Mouse (Mus musculus): ENCODE data around the gene Arhgap32. TPM values are rescaled to one million over a fixed set of nuclear protein-coding genes. Genes with fewer than 3 reads are reported as not detected.
A peak's percentile ranks its signal among the peaks of the same experiment; 100 is the strongest.
"Not testable (repeated sequence)": the region's sequence is repeated elsewhere in the genome, so short reads cannot be mapped to it uniquely, and the experiment has no call there.

The Arhgap32 gene
- polyA plus RNA-seq, 1 experiment from 2014 or later: 0.32 TPM

- H3K9ac ChIP-seq (ENCODE audit: low read depth, low read length): no peak overlapping the region
- H3K4me1 ChIP-seq (ENCODE audit: control insufficient read depth, low read depth, low read length): peaks cover 13% of the 10 kb centered on the region
- no peaks in the 10 kb centered on the region for H3K9me3 ChIP-seq (replicated peaks; ENCODE audit: control insufficient read depth, low read length)
- H3K4me3 ChIP-seq (ENCODE audit: low read depth, low read length): no peak overlapping the region
- WGBS (ENCODE audit: insufficient replicate concordance): 28% methylated on average over 1 of the region's 1 CpGs
- H3K36me3 ChIP-seq (ENCODE audit: control insufficient read depth, insufficient read depth): no peaks in the 10 kb centered on the region
- ATAC-seq (ENCODE audit: low read depth): peak; percentile 38; the same call in 1 of the 2 replicates
- no peak overlapping the region for H3K4me2 ChIP-seq (ENCODE audit: low read depth, low read length)
- H3K27me3 ChIP-seq (ENCODE audit: control insufficient read depth, insufficient read depth, low read depth, low read length): no peaks in the 10 kb centered on the region
- no peak overlapping the region for H3K27ac ChIP-seq (ENCODE audit: low read length)
Observed at GRCm38 (mm10) chr9:32120162-32120561, 4.2 kb downstream of the Arhgap32 start.

DNA sequence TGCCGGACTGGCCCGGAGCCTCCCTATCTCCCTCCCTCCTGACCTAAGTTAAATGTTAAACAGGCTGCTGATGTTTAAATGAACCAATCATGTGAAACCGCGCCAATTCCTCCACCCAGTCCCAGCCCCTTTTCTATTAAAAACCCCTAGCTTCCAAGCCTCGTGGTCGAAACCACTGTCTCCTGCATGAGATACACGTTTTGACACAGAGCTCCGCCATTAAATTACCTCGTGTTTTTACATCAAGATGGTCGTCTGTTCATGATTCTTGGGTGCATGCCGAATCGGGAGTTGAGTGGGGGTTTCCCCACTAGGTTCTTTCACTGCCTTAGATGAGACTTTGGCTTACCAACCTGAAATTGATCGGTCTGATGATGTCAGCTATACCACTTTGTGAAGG, 5.3 kb downstream of the Arhgap32 start:
- not testable (repeated sequence) for H3K27ac ChIP-seq (ENCODE audit: low read length); ATAC-seq (ENCODE audit: low read depth); H3K4me3 ChIP-seq (ENCODE audit: low read depth, low read length); H3K36me3 ChIP-seq (ENCODE audit: control insufficient read depth, insufficient read depth); H3K9me3 ChIP-seq (replicated peaks; ENCODE audit: control insufficient read depth, low read length); H3K4me2 ChIP-seq (ENCODE audit: low read depth, low read length); H3K9ac ChIP-seq (ENCODE audit: low read depth, low read length); H3K27me3 ChIP-seq (ENCODE audit: control insufficient read depth, insufficient read depth, low read depth, low read length)
- H3K4me1 ChIP-seq (ENCODE audit: control insufficient read depth, low read depth, low read length): peaks cover 13% of the 10 kb centered on the region
- WGBS (ENCODE audit: insufficient replicate concordance): 81% methylated on average over 13 of the region's 13 CpGs

GRCm38 (mm10) chr9:32136195-32136594, 20.3 kb downstream of the Arhgap32 start:
- no peak for ATAC-seq (ENCODE audit: low read depth)
- H3K9me3 ChIP-seq (replicated peaks; ENCODE audit: control insufficient read depth, low read length): no peaks in the 10 kb centered on the region
- H3K4me1 ChIP-seq (ENCODE audit: control insufficient read depth, low read depth, low read length): no peaks in the 10 kb centered on the region; the same call in 1 of the 2 replicates
- no peaks in the 10 kb centered on the region for H3K27me3 ChIP-seq (ENCODE audit: control insufficient read depth, insufficient read depth, low read depth, low read length)
- no peak overlapping the region for H3K4me3 ChIP-seq (ENCODE audit: low read depth, low read length)
- H3K27ac ChIP-seq (ENCODE audit: low read length): no peak overlapping the region
- H3K36me3 ChIP-seq (ENCODE audit: control insufficient read depth, insufficient read depth): no peaks in the 10 kb centered on the region
- H3K9ac ChIP-seq (ENCODE audit: low read depth, low read length): no peak overlapping the region
- H3K4me2 ChIP-seq (ENCODE audit: low read depth, low read length): no peak overlapping the region

DNA sequence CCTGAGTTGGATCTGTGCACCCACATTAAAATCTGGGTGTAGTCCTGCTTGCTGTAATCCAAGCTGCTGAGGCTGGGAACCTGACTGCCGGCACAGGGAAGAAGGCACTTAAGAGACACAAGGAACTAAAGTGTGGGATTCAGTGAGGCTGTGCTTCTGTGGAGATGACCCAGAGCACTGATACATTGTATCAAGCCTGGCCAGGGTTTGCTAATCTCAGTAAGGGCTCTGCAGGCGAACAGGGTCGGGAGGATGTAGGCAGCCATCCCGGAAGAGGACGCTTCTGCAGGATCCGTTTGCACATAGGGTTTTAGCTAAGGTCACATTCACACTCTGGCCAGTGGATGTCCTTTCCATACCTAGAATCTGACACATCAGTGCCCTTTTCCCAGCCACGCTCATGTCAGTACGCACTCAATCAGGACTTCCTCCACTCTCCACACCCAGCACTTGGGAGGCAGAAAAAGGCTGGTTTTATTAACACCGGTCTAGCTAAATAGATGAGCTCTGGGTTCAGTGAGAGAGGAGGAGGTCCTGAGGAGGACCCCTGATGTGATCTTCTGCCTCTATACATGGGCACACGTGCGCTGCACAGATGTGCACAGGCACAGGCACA, 20.9 kb downstream of the Arhgap32 start:
- WGBS (ENCODE audit: insufficient replicate concordance): 72% methylated on average over 11 of the region's 11 CpGs
- Histone ChIP-seq H3K36me3 (ENCODE audit: control insufficient read depth, insufficient read depth) (no peaks in the 10 kb centered on the region), H3K4me3 (ENCODE audit: low read depth, low read length) (no peak overlapping the region), H3K4me2 (ENCODE audit: low read depth, low read length) (no peak overlapping the region), H3K27me3 (ENCODE audit: control insufficient read depth, insufficient read depth, low read depth, low read length) (no peaks in the 10 kb centered on the region), H3K9ac (ENCODE audit: low read depth, low read length) (no peak overlapping the region), H3K27ac (ENCODE audit: low read length) (no peak overlapping the region), H3K9me3 (replicated peaks; ENCODE audit: control insufficient read depth, low read length) (no peaks in the 10 kb centered on the region), H3K4me1 (ENCODE audit: control insufficient read depth, low read depth, low read length) (no peaks in the 10 kb centered on the region; the same call in 1 of the 2 replicates)
- ATAC-seq (ENCODE audit: low read depth): 0 out of 2 replicates have a peak, but pooled peaks have one; percentile 5

DNA sequence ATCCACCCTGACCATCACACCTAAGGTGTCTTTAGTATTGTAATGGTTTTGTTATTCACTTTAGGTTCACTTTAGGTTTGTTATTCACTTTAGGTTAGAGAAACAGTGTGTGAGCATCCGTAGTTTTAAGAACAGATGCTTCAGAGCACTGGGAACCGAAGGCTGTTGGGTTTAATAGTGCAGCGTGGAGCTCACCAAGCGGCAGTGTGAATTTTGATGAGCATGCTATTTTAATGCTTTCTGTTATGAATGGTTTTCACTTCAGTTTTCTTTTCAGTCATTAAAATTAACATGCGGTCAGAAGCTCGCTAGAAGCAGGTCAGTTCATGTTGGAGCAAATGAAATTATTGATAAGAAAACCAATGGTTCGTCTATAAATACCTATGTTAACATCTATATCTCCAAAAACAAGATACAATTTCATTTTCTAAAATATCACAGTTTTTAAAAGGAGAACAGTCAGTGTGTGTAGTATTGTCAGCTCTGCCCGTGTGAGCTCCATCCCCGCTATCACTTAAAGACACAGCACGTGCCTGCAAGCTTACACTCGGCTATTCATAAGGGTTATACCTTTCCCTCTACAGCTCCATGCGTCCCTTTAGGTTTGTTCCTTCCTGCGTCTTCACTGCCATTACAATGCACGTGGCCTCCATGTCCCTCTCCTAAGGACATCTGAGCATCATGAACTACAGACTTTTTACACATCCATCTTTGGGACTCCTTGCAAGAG, 21.9 kb downstream of the Arhgap32 start:
- peaks cover under 1% of the 10 kb centered on the region for H3K4me1 ChIP-seq (ENCODE audit: control insufficient read depth, low read depth, low read length)
- H3K9me3 ChIP-seq (replicated peaks; ENCODE audit: control insufficient read depth, low read length): no peaks in the 10 kb centered on the region
- no peak for ATAC-seq (ENCODE audit: low read depth)
- no peak overlapping the region for H3K4me2 ChIP-seq (ENCODE audit: low read depth, low read length)
- no peaks in the 10 kb centered on the region for H3K27me3 ChIP-seq (ENCODE audit: control insufficient read depth, insufficient read depth, low read depth, low read length)
- H3K27ac ChIP-seq (ENCODE audit: low read length): no peak overlapping the region
- no peaks in the 10 kb centered on the region for H3K36me3 ChIP-seq (ENCODE audit: control insufficient read depth, insufficient read depth)
- H3K4me3 ChIP-seq (ENCODE audit: low read depth, low read length): no peak overlapping the region
- H3K9ac ChIP-seq (ENCODE audit: low read depth, low read length): no peak overlapping the region
- 76% methylated on average over 14 of the region's 14 CpGs for WGBS (ENCODE audit: insufficient replicate concordance)

DNA sequence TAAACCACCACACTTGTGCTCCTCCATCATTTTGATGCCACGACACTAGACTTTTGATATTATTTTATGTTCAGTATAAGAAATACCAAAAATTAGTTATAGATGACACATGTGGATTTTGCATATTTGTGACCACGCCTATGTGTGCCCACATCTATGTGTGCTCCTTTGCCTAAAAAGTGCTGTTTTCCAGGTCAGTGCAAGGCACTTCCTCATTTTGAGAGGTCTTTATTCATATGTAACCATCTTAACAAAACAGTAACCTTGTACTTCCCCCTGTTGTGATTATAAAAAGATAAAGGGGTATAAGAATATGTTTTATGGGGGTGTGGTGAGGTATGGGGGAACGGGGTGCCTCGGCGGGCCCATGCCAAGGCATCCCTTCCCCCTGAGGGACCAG, 22.7 kb downstream of the Arhgap32 start:
- Histone ChIP-seq H3K27ac (ENCODE audit: low read length) (no peak overlapping the region), H3K9ac (ENCODE audit: low read depth, low read length) (no peak overlapping the region), H3K4me1 (ENCODE audit: control insufficient read depth, low read depth, low read length) (peaks cover 3% of the 10 kb centered on the region), H3K27me3 (ENCODE audit: control insufficient read depth, insufficient read depth, low read depth, low read length) (no peaks in the 10 kb centered on the region), H3K4me2 (ENCODE audit: low read depth, low read length) (no peak overlapping the region), H3K9me3 (replicated peaks; ENCODE audit: control insufficient read depth, low read length) (no peaks in the 10 kb centered on the region), H3K4me3 (ENCODE audit: low read depth, low read length) (no peak overlapping the region), H3K36me3 (ENCODE audit: control insufficient read depth, insufficient read depth) (no peaks in the 10 kb centered on the region)
- WGBS (ENCODE audit: insufficient replicate concordance): 41% methylated on average over 5 of the region's 5 CpGs
- no peak for ATAC-seq (ENCODE audit: low read depth)

DNA sequence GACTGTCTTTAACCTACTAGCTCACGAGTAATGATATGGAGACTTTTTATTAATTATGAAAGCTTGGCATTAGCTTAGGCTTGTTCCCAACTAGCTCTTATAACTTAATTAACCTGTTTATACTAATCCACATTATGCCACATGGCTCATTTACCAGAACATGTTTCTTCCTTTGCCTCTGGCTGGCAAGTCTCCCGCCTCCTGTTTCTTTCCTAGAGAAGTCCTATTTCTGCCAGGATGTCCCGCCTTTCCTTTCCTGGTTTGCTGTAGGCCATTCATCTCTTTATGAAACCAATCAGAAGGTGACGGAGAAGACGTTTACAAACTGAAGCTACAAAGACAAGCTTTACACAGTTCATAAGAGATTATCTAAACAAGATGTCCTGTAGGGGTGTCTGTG, 23.7 kb downstream of the Arhgap32 start:
- H3K36me3 ChIP-seq (ENCODE audit: control insufficient read depth, insufficient read depth): no peaks in the 10 kb centered on the region
- H3K27me3 ChIP-seq (ENCODE audit: control insufficient read depth, insufficient read depth, low read depth, low read length): no peaks in the 10 kb centered on the region
- H3K9me3 ChIP-seq (replicated peaks; ENCODE audit: control insufficient read depth, low read length): no peaks in the 10 kb centered on the region
- no peak overlapping the region for H3K4me2 ChIP-seq (ENCODE audit: low read depth, low read length)
- WGBS (ENCODE audit: insufficient replicate concordance): 72% methylated on average over 5 of the region's 5 CpGs
- H3K4me1 ChIP-seq (ENCODE audit: control insufficient read depth, low read depth, low read length): peaks cover 3% of the 10 kb centered on the region
- H3K4me3 ChIP-seq (ENCODE audit: low read depth, low read length): no peak overlapping the region
- no peak for ATAC-seq (ENCODE audit: low read depth)
- H3K27ac ChIP-seq (ENCODE audit: low read length): no peak overlapping the region
- no peak overlapping the region for H3K9ac ChIP-seq (ENCODE audit: low read depth, low read length)

- ATAC-seq (ENCODE audit: low read depth): no peak
Observed at GRCm38 (mm10) chr9:32142834-32143233, 26.9 kb downstream of the Arhgap32 start.

GRCm38 (mm10) chr9:32143451-32143850, 27.5 kb downstream of the Arhgap32 start:
- Histone ChIP-seq H3K27ac (ENCODE audit: low read length) (no peak overlapping the region), H3K4me2 (ENCODE audit: low read depth, low read length) (no peak overlapping the region), H3K4me1 (ENCODE audit: control insufficient read depth, low read depth, low read length) (peaks cover 3% of the 10 kb centered on the region), H3K9ac (ENCODE audit: low read depth, low read length) (no peak overlapping the region), H3K4me3 (ENCODE audit: low read depth, low read length) (no peak overlapping the region), H3K27me3 (ENCODE audit: control insufficient read depth, insufficient read depth, low read depth, low read length) (no peaks in the 10 kb centered on the region), H3K9me3 (replicated peaks; ENCODE audit: control insufficient read depth, low read length) (no peaks in the 10 kb centered on the region), H3K36me3 (ENCODE audit: control insufficient read depth, insufficient read depth) (no peaks in the 10 kb centered on the region)
- WGBS (ENCODE audit: insufficient replicate concordance): 84% methylated on average over 3 of the region's 3 CpGs
- no peak for ATAC-seq (ENCODE audit: low read depth)

More at GRCm38 (mm10) chr9:32142834-32143233, 26.9 kb downstream of the Arhgap32 start:
- H3K9me3 ChIP-seq (replicated peaks; ENCODE audit: control insufficient read depth, low read length): no peaks in the 10 kb centered on the region
- H3K9ac ChIP-seq (ENCODE audit: low read depth, low read length): no peak overlapping the region
- no peak overlapping the region for H3K4me3 ChIP-seq (ENCODE audit: low read depth, low read length)
- H3K4me1 ChIP-seq (ENCODE audit: control insufficient read depth, low read depth, low read length): peaks cover 3% of the 10 kb centered on the region
- H3K4me2 ChIP-seq (ENCODE audit: low read depth, low read length): no peak overlapping the region
- 40% methylated on average over 3 of the region's 3 CpGs for WGBS (ENCODE audit: insufficient replicate concordance)
- no peak overlapping the region for H3K27ac ChIP-seq (ENCODE audit: low read length)
- H3K36me3 ChIP-seq (ENCODE audit: control insufficient read depth, insufficient read depth): no peaks in the 10 kb centered on the region
- no peaks in the 10 kb centered on the region for H3K27me3 ChIP-seq (ENCODE audit: control insufficient read depth, insufficient read depth, low read depth, low read length)
